Mouse (Mus musculus): ENCODE measurements around the gene Pagr1a. TPM values are rescaled to one million over a fixed set of nuclear protein-coding genes. Genes with fewer than 3 reads are reported as not detected.

The Pagr1a gene
- polyA plus RNA-seq, 1 experiment from 2014 or later = 8.7 TPM

DNA sequence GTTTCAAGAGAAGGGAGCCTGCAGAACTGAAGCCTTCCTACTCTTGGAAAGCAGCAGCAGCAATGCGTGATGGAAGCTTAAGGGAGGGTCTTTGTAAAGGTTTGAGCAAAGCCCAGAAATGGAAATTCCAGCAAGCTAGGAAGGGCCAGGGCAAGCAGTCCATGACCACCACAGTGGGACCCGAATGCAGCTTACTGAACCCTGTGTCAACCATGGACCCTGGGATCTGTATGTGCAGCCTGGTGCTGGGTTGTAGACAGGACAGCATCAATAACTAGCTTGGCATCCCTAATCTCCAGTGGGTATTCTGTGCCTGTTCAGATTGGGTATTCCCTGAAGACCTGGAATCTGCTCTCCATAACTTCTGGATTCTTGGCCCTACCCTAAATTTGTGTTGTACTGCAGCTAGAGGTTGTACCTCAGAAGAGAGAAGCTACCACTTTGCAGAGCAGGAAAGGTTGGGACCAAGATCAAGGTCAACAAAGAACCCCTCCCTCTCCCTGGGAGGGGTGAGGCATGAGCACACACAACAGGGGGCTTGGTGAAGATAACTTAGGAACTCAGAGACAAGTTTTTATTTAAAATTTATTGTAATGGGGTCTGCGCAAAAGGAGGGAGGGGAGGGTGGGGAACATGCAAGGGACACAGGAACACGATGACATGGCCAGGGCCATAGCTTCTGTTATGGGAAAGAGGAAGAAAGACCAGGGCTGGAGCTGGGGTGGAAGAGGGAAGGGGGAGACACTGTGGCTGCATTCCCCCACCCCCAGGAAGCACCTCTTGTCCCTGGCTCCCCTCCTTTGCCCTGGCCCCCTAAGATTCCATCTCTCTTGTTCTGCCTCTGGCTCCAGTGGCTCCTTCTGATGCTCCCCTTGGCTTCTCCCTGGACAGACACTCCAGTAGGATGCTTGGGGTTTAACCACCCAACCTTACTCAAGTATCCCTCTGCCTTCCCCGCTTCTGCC lies 4.7 kb upstream of the Pagr1a start:
- Histone ChIP-seq H3K36me3 (ENCODE audit: control insufficient read depth, insufficient read depth, low read length) (peaks cover 3% of the 10 kb centered on the region; the same call in 1 of the 2 replicates), H3K4me3 (ENCODE audit: low read depth, low read length) (peak overlapping the region; percentile 47), H3K9me3 (ENCODE audit: control insufficient read depth, low read length) (no peaks in the 10 kb centered on the region), H3K27ac (replicated peaks) (peak overlapping the region; percentile 69), H3K27me3 (ENCODE audit: control insufficient read depth, insufficient read depth, low read length) (no peaks in the 10 kb centered on the region), H3K4me2 (replicated peaks; ENCODE audit: low read depth) (peak overlapping the region; percentile 61), H3K9ac (ENCODE audit: low read length) (peak overlapping the region; percentile 61), H3K4me1 (replicated peaks; ENCODE audit: control insufficient read depth, insufficient read depth) (peaks cover 11% of the 10 kb centered on the region)
- DNase-seq (ENCODE audit: low spot score) = no peak
- 39% methylated on average over 5 of the region's 5 CpGs for WGBS
- ATAC-seq (ENCODE audit: low FRiP score, low TSS enrichment) = no peak
- TF ChIP-seq CTCF (IDR thresholded peaks at IDR 0.05; ENCODE audit: low read depth) = no peak
- no peak for TF ChIP-seq EP300 (optimal IDR thresholded peaks at IDR 0.05)

DNA sequence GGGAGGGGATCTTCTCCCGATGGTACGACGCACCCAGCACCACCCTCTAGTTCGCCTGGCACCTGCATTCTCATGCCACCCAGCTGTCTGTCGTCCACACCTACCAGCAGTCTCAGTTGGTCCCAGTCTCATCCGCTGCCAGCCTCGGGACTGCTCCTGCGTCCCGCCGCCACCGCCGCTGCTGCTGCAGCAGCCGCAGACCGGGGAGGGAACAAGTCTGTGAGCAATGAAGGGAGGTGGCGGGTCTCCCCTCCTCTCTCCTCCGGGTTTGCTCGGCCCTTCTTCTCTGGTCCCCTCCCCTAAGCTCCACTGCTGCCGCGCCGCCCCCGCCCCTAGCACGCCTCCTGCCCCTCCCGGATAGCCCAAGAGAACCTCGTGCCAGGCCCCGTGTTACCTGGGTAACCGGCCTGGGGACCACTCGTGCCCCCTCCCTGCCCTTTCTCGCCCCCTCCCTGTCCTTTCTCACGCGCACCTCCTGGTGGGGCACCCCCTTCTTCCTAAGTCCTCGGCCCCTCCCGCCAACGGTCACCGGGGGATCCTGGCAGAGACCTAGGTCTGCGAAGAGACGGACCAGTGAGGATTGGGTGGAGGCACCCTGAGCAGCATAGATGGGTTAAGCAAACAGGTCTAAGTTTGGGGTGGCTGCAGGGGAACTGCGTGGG lies 3.9 kb upstream of the Pagr1a start, which contains the start of the genes Gm42742 and Prrt2:
TSS of gene Gm42742 (minus strand) at position 197 of the 662 bp plus-strand sequence.
TSS of gene Prrt2 (minus strand) at position 311 of the 662 bp plus-strand sequence.
- Histone ChIP-seq H3K27me3 (ENCODE audit: control insufficient read depth, insufficient read depth, low read length) (no peaks in the 10 kb centered on the region), H3K9ac (ENCODE audit: low read length) (peak within 1 kb of the TSS; percentile 61), H3K27ac (replicated peaks) (peak within 1 kb of the TSS; percentile 69), H3K4me1 (replicated peaks; ENCODE audit: control insufficient read depth, insufficient read depth) (peaks cover 11% of the 10 kb centered on the region), H3K4me2 (replicated peaks; ENCODE audit: low read depth) (peak within 1 kb of the TSS; percentile 61), H3K9me3 (ENCODE audit: control insufficient read depth, low read length) (no peaks in the 10 kb centered on the region), H3K4me3 (ENCODE audit: low read depth, low read length) (peak within 1 kb of the TSS; percentile 47), H3K36me3 (ENCODE audit: control insufficient read depth, insufficient read depth, low read length) (peaks cover 3% of the 10 kb centered on the region; the same call in 1 of the 2 replicates)
- DNase-seq (ENCODE audit: low spot score) = peak; percentile 62
- ATAC-seq (ENCODE audit: low FRiP score, low TSS enrichment) = no peak
- 2% methylated on average over 35 of the region's 37 CpGs for WGBS
- TF ChIP-seq EP300 (optimal IDR thresholded peaks at IDR 0.05) = no peak
- TF ChIP-seq CTCF (IDR thresholded peaks at IDR 0.05; ENCODE audit: low read depth) = 0 out of 2 replicates have a peak, but pooled peaks have one; percentile 2

DNA sequence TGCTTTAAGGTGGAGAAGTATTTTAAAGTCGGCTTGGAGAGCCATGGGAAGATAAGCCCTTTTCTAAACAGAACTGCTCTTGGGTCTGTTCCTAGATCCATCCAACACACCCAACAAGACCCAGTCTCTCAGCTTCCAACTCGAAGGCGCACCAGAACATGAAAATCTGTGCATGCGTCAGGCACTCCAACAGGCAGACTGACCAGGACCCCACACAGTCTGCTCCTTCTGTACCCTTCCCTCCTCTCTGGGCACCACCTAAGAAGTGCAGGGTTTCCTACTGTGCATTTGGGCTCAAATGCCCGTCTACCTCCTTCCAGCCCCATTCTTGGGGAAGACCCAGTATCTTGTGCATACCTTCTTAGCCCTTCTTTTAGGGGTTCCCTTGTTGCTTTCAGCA lies 3.3 kb upstream of the Pagr1a start:
- Histone ChIP-seq H3K4me1 (replicated peaks; ENCODE audit: control insufficient read depth, insufficient read depth) (peaks cover 11% of the 10 kb centered on the region), H3K27ac (replicated peaks) (peak overlapping the region; percentile 69), H3K9ac (ENCODE audit: low read length) (peak overlapping the region; percentile 61), H3K4me3 (ENCODE audit: low read depth, low read length) (peak overlapping the region; percentile 47), H3K36me3 (ENCODE audit: control insufficient read depth, insufficient read depth, low read length) (peaks cover 3% of the 10 kb centered on the region; the same call in 1 of the 2 replicates), H3K27me3 (ENCODE audit: control insufficient read depth, insufficient read depth, low read length) (no peaks in the 10 kb centered on the region), H3K9me3 (ENCODE audit: control insufficient read depth, low read length) (no peaks in the 10 kb centered on the region), H3K4me2 (replicated peaks; ENCODE audit: low read depth) (peak overlapping the region; percentile 61)
- ATAC-seq (ENCODE audit: low FRiP score, low TSS enrichment) (no peak), DNase-seq (ENCODE audit: low spot score) (no peak)
- 27% methylated on average over 5 of the region's 5 CpGs for WGBS
- TF ChIP-seq CTCF (IDR thresholded peaks at IDR 0.05; ENCODE audit: low read depth) (no peak), EP300 (optimal IDR thresholded peaks at IDR 0.05) (no peak)

DNA sequence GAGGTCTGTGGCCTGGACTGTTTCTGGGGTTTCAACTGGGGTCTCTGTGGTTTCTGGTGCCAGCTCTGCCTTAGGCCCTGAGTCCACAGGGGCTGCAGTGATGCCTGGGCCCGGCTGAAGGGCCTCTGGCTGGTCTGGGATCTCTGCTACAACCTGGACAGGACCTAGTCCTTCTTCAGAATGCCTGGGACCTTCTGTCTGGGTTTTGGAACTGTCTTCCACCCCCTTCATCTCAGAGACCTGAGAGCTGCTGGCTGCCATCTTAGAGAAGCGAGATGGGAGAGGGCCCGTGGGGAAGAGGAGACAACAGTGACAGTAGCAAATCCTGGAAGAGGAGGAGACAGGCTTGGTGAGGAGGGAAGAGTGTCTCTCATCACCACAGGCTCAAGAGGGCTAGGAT lies 2.9 kb upstream of the Pagr1a start:
- H3K4me3 ChIP-seq (ENCODE audit: low read depth, low read length) = peak overlapping the region; percentile 47
- peak overlapping the region; percentile 61 for H3K4me2 ChIP-seq (replicated peaks; ENCODE audit: low read depth)
- peak overlapping the region; percentile 61 for H3K9ac ChIP-seq (ENCODE audit: low read length)
- H3K9me3 ChIP-seq (ENCODE audit: control insufficient read depth, low read length) = no peaks in the 10 kb centered on the region
- TF ChIP-seq CTCF (IDR thresholded peaks at IDR 0.05; ENCODE audit: low read depth) (no peak), EP300 (optimal IDR thresholded peaks at IDR 0.05) (no peak)
- WGBS = 55% methylated on average over 3 of the region's 3 CpGs
- H3K27ac ChIP-seq (replicated peaks) = peak overlapping the region; percentile 69
- peaks cover 3% of the 10 kb centered on the region; the same call in 1 of the 2 replicates for H3K36me3 ChIP-seq (ENCODE audit: control insufficient read depth, insufficient read depth, low read length)
- no peaks in the 10 kb centered on the region for H3K27me3 ChIP-seq (ENCODE audit: control insufficient read depth, insufficient read depth, low read length)
- DNase-seq (ENCODE audit: low spot score) (no peak), ATAC-seq (ENCODE audit: low FRiP score, low TSS enrichment) (no peak)
- peaks cover 10% of the 10 kb centered on the region for H3K4me1 ChIP-seq (replicated peaks; ENCODE audit: control insufficient read depth, insufficient read depth)

DNA sequence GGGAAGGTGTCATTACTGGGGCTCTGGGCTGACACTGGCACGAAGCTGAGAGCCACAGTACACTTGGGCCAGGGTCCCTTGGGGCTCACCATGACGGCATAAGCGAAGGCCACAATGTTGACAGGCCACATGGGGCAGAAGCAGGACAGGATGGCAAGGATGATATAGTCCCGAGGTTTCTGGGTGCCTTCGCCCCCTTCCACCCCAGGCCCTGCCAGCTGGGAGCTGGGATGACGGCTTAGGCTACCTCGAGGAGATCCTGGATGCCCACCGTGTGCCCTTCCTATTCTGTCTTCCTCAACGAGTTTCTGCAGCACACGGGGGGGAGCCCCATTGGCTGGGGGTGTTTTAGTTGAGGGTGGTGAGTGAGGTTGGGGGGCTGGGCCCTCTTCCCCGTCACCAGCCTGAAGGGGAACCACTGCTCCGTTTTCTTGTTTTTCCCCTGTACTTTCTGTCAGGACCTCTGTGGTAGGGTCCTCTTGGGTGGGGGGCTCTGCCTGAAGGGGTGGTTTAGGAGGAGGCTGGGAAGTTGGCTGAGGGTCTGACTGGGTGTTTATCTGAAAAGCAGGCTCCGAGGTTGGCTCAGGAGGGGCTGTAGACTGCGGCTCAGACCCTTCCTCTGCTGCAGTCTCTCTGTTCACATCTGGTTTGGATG lies 2.3 kb upstream of the Pagr1a start:
- H3K27ac ChIP-seq (replicated peaks) = peak overlapping the region; percentile 69
- TF ChIP-seq CTCF (IDR thresholded peaks at IDR 0.05; ENCODE audit: low read depth) (no peak), EP300 (optimal IDR thresholded peaks at IDR 0.05) (no peak)
- no peaks in the 10 kb centered on the region for H3K9me3 ChIP-seq (ENCODE audit: control insufficient read depth, low read length)
- peak overlapping the region; percentile 47 for H3K4me3 ChIP-seq (ENCODE audit: low read depth, low read length)
- H3K27me3 ChIP-seq (ENCODE audit: control insufficient read depth, insufficient read depth, low read length) = no peaks in the 10 kb centered on the region
- H3K9ac ChIP-seq (ENCODE audit: low read length) = peak overlapping the region; percentile 61
- H3K4me2 ChIP-seq (replicated peaks; ENCODE audit: low read depth) = peak overlapping the region; percentile 61
- peaks cover 3% of the 10 kb centered on the region; the same call in 1 of the 2 replicates for H3K36me3 ChIP-seq (ENCODE audit: control insufficient read depth, insufficient read depth, low read length)
- WGBS = 74% methylated on average over 13 of the region's 14 CpGs
- ATAC-seq (ENCODE audit: low FRiP score, low TSS enrichment) = no peak
- H3K4me1 ChIP-seq (replicated peaks; ENCODE audit: control insufficient read depth, insufficient read depth) = peaks cover 6% of the 10 kb centered on the region
- no peak for DNase-seq (ENCODE audit: low spot score)
